Mouse (Mus musculus): ENCODE results near the gene Cers1.

The Cers1 gene

DNA sequence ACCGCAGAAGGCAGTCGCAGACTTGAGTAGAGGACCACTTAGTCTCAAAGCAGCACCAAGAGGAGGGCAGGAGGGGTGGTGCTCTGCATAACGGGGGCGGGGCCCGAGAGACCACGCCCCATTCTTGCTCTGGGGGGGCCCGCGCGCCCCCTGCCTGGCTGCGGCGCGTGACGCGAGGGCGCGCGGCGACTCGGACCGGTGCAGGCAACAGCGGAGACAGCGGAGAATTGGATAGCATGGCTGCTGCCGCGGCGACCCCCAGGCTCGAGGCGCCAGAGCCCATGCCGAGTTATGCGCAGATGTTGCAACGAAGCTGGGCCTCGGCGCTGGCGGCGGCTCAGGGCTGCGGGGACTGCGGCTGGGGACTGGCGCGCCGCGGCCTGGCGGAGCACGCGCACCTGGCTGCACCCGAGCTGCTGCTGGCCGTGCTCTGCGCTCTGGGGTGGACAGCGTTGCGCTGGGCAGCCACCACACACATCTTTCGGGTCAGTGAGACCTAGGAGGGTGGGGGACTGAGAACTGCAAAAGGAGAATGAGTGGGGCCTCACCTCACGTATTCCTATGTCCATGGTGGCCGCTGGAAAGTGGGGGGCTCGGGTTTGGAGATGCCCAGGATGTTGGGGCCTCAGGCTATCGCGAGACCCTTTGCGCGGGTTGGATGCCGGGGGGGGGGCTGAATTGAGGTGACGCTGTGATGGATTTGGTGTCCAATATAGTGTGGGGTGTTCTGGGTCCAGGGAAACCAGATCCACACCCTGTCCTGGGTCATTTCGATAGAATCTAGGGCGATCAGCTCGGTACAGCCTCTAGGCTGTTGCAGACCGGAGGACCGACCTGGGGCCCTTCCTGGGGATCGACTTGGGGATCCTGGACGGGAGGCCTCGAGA, at the start of gene Cers1:
Gene Cers1 (plus strand): TSS at position 152 of the 887 bp plus-strand sequence.
- peak; percentile 60 for DNase-seq (ENCODE audit: low read depth, low spot score)

DNA sequence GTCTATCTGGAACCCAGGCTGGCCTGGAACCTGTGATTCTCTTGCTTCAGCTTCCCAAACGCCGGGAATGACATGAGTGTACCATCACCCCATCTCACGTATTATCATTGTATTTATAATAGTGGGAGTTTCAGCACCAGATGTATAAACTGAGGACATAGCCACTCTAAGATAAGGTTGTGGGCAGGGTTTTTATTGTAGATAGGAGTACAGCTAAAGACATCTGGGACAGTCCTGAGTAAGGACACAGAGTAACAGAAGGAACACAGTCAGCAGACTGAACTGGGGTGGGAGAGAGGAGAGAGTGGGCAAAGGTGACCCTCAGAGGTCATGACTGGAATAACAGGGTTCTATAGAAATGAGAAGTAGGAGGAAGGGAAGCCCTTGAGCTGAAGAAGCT, 47.9 kb upstream of the Cers1 start:
- no peak for DNase-seq (ENCODE audit: low read depth, low spot score)

DNA sequence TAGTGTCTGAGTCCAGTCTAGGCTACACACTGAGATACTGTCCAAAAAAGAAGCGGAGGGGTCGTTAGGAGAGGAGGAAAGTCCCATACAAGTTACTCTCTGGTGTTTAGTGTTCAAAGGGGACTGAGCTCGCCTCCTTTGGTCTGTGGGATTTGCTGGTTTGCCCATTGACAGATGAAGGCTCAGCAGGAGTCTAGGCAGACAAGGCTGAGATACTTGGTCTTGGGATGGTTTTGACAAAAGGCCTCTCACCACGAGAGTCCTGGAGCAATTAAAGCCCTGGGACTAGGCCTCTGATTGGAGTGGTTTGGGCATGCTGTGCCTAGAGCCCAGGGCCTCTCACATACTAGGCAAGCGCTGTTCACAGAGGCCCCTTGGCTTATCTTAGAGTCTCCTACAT, 47.3 kb upstream of the Cers1 start:
- DNase-seq (ENCODE audit: low read depth, low spot score), result no peak

- DNase-seq (ENCODE audit: low read depth, low spot score), result peak; percentile 71
Observed at GRCm38 (mm10) chr8:70268799-70269565, 46.6 kb upstream of the Cers1 start.

DNA sequence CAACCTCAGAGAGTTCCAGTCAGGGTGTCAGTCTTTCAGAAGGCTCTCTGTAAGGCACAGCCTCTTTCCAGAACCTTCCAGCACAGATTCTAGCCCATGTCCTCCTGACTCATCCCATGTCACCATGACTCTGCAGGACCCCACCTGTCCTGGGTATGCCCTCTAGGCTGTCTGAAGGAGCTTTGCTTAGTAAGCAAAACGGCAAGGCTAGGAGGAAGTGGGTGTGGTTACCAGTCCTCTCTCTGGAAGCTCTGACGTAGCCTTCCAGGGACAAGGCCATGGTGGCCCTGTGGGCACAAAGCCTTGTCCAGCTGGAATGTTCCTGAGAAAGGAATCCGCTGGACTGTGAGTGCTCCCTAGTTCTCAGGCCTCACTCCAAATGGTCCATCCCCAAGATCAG, 42.6 kb upstream of the Cers1 start:
- peak; percentile 79 for DNase-seq (ENCODE audit: low read depth, low spot score)

DNA sequence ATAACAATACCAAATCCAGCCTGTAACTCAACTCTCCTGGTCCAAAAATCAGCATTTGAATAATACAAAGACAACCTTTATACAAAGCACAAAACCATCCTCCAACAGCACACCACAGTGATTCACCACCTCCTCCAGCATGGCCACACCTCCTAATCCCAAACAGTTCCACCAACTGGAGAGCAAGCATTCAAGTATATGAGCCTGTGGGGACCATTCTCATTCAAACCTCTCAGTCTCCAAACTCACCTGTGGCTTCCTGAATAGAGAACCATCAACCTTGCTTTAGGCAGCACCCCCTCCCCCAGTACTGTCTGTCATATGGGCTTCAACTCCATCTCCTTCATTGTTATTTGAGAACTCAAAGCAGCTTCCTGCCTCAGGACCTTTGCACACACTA, 41.2 kb upstream of the Cers1 start:
- DNase-seq (ENCODE audit: low read depth, low spot score), result peak; percentile 94

DNA sequence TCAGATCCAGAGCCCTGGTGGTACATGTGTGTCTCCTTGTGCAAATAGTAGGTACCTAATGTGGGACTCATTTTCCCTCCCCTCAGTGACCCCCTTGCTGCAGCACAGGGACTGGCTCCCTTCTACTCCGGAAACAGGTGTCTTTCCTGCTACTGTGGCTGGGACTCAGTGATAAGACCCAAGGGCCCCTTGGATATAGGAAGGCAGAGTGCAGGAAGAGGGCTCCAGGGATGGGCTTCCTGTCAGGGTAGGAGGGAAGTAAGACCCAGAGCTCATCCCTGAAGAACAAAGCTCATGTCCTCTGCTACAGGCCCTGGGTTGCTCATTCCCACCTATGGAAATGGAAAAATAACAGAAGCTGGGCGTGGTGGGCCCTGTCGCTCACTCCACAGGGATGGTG, 39.1 kb upstream of the Cers1 start:
- DNase-seq (ENCODE audit: low read depth, low spot score), result no peak

DNA sequence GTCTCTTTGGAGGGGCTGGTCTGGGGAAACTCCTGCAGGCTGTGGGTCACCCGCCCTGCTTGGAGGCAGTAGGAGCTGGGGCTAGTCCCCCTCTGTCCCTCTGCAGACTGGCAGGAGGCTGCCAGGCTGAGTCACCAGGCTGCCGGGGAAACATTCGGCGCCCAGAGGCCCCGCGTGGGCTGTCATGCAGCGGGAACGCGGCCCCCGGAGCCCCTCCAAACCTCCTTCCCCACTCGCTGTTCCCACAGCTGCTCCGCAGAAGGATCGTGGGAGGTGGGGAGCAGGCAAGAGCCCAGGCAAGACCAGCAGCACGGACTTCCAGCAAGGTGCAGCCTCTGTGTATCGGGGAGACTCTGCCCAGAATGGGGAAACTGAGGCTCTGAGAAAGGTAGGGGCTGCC, 37.4 kb upstream of the Cers1 start:
- no peak for DNase-seq (ENCODE audit: low read depth, low spot score)

GRCm38 (mm10) chr8:70279266-70279665, 36.3 kb upstream of the Cers1 start:
- no peak for DNase-seq (ENCODE audit: low read depth, low spot score)

DNA sequence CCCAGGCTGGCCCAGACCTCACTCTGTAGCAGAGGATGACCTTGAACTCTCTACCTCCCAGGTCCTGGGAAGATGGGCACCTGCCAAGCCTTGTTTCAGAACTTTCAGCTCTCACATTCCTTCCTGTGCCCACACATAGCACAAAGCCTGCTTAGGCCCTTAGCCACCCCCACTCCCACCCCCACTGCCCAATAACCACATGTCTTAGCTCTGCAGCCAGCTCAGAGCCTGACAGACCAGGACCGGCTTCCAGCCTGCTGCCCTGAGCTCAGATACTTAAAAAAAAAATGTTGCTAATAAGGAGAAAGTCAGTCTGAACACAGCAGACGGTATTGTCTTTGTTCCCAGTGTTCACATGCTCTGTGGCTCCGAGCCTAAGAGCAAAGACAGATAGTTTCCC, 34.6 kb upstream of the Cers1 start:
- no peak for DNase-seq (ENCODE audit: low read depth, low spot score)

DNA sequence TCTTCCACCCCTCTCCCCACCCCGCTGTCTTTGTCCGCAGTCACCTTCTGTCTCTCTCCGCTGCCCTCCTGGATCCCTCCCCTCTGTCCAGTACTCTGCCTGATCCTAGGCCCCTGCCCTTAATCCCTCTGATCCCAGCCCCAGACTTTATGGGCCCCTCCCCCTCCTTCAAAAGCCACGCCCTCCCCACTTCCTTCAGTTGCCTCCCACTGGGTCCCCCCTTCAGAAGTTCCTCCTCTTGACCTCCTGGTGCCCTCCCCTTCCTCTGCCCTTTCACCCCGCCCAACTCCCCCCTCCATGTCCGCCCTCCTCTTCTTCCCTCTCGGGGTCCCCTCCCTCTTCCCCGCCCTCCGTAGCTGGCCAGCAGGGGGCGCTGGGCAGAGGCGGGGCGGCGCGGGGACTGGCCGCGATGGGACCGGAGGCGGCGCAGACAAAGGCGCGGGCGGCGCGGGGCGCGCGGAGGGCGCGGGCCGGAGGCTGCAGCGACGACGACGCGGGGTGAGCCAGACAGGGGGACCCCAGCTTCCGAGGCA, 32.9 kb upstream of the Cers1 start, which contains the start of gene Homer3:
Gene Homer3 (plus strand): TSS at position 225 of the 533 bp plus-strand sequence.
- peak; percentile 99 for DNase-seq (ENCODE audit: low read depth, low spot score)

GRCm38 (mm10) chr8:70283136-70284077, 32.2 kb upstream of the Cers1 start:
- no peak for DNase-seq (ENCODE audit: low read depth, low spot score)

DNA sequence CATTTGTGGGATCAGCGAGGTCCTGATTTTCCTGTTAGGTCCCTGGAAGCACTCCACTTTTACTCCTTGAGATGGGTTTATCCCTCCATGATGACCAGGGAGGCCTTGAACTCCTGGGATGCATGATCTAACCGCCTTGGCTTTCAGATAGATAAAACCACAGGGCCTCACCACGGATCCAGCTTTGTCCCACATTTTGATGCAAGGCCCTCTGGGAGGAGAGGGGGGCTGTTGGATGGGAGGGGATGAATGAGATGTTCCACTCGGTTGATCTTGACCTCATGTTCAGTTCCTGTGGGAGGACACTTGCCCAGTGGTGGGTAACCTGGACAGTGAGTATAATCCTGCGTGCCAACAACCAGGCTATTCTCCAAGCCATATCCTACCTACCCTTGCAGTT, 31.2 kb upstream of the Cers1 start:
- no peak for DNase-seq (ENCODE audit: low read depth, low spot score)

GRCm38 (mm10) chr8:70285304-70285703, 30.3 kb upstream of the Cers1 start:
- DNase-seq (ENCODE audit: low read depth, low spot score), result no peak

DNA sequence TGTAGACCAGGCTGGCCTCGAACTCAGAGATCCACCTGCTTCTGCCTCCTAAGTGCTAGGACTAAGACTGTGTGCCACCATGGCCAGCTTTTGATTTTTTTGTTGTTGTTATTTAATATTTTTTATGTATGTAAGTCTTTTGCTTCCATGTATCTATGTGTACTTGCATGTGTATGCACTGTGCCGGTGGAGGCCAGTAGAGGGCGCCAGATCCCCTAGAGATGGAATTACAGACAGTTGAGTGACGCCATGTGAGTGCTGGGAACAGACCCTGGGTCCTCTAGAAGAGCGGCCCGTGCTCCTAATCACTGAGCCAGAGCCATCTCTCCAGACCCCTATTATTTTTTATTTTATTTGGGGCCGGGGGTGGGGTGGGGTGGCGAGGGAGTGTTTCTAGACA, 28.8 kb upstream of the Cers1 start:
- peak; percentile 79 for DNase-seq (ENCODE audit: low read depth, low spot score)

GRCm38 (mm10) chr8:70293988-70294405, 21.6 kb upstream of the Cers1 start:
- no peak for DNase-seq (ENCODE audit: low read depth, low spot score)

GRCm38 (mm10) chr8:70300881-70301280, 14.7 kb upstream of the Cers1 start:
- no peak for DNase-seq (ENCODE audit: low read depth, low spot score)

DNA sequence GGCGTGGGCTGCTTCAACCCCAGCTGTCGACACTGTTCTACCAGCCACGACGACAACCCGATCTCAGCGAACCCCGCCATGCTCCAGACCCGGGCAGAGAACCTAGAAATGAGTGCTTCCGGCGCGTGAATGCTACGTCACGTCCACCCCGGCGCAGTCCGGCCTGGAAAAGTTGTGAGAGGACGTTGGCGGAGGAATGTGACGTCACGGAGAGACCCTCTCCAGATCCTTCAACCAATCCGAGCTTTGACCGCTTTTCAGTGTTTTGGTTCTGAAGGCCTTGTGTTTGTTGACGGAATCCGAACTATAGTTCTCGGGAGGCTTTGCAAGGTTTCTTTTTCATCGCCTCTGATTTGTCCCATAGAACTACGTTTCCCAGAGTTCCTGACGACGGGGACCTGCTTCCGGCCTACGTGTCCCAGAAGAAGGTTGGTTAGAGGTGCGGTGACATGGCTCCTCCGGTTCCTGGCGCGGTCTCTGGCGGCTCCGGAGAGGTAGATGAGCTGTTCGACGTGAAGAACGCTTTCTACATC, 13.2 kb upstream of the Cers1 start, which contains the start of the genes Ddx49 and Cope:
Gene Ddx49 (minus strand): TSS at position 132 of the 533 bp plus-strand sequence.
Gene Cope (plus strand): TSS at position 161 of the 533 bp plus-strand sequence.
- peak; percentile 94 for DNase-seq (ENCODE audit: low read depth, low spot score)

DNA sequence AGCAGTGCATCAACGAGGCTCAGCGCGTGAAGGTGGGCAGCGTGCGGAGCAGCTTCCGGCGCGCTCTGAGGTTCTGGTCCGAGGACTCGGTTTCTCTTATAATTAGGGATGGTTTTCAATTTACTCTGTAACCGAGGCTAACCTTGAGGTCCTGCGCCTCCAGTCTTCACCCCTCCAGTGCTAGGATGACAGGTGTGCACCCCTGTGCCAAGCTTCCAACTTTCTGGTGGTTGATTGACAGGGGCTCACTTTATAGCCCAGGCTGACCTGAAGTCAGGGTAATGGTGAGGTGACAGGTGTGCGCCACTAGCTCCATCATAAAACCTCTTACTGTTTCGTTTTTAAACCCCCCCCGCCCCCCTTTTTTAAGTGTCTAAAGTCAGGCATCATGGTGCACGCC, 12.7 kb upstream of the Cers1 start:
- no peak for DNase-seq (ENCODE audit: low read depth, low spot score)

DNA sequence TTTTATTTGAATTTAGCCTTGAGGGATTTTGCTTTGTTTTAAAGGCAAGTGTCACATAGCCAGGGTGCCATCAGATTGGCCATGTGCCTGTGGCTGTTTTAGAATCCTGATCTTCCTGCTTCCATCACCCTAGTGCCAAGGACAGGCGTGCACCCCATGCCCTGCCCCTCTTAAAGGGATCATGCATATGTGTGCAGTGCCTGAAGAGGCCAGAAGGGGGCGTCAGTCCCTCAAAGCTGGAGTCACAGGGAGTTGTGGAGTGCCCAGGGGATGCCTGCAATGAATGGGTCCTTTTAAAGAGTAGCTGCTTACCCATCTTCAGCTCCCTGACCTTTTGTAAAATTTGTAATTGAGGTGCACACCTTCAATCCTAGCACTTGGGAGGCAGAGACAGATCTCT, 6.3 kb upstream of the Cers1 start:
- peak; percentile 71 for DNase-seq (ENCODE audit: low read depth, low spot score)

- DNase-seq (ENCODE audit: low read depth, low spot score), result no peak
Observed at GRCm38 (mm10) chr8:70313399-70313798, 2.2 kb upstream of the Cers1 start.
